Mouse (Mus musculus) left cerebral cortex, adult 8-10 months (tissue): ENCODE data around the gene Mff. TPM values are rescaled to one million over a fixed set of nuclear protein-coding genes. Genes with fewer than 3 reads are reported as not detected.

Source experiments
- total RNA-seq, 4 experiments: library from RNA; stranded (reverse); gene quantifications; 2 replicates each; pipeline ENCODE4 v1.2.4; 2022

Gene Mff
- total RNA-seq, 4 experiments from 2014 or later = 250 to 309 (median 281) TPM

Other genes starting within 250 kb of the Mff start
- gene Col4a4, start 138.0 kb upstream of the Mff start, total RNA-seq = 1 to 10 TPM; 1.4 to 2.6 (median 1.9) TPM
- gene Col4a3, start 138.0 kb upstream of the Mff start, total RNA-seq = 1 to 10 TPM in 1 of 4 experiments, under 1 TPM in 3; 0.59 to 1.0 (median 0.80) TPM
- gene Tm4sf20, start 43.6 kb downstream of the Mff start, total RNA-seq = not detected
- not detected for gene Gm47791, start 46.4 kb downstream of the Mff start, total RNA-seq
- gene Agfg1, start 114.6 kb downstream of the Mff start, total RNA-seq = 10 to 100 TPM; 59.0 to 69.1 (median 62.1) TPM
- under 1 TPM in 3 of 4 experiments, not detected in 1; 0.73 to 0.96 (median 0.84) TPM for gene A030005L19Rik, start 188.4 kb downstream of the Mff start, total RNA-seq
- not detected for gene A030014E15Rik, start 200.0 kb downstream of the Mff start, total RNA-seq
- not detected for gene Gm6217, start 206.5 kb downstream of the Mff start, total RNA-seq
- not detected for gene A030003K21Rik, start 218.5 kb downstream of the Mff start, total RNA-seq
- not detected for gene Gm7544, start 231.1 kb downstream of the Mff start, total RNA-seq
- gene Gm47955, start 235.4 kb downstream of the Mff start, total RNA-seq = not detected